Mouse (Mus musculus) liver, postnatal 0 days (tissue): ENCODE data around the gene Gcdh.

Experiments
- CTCF ChIP-seq: sonication (generic); IDR thresholded peaks from 2 replicates; pipeline ENCODE4 v1.5.1; 2016; ENCODE audit warnings: antibody characterized with exemption, low read depth
- EP300 ChIP-seq: IDR thresholded peaks from 2 replicates; pipeline ENCODE4 v1.6.1; 2016; ENCODE audit warnings: antibody characterized with exemption, low read depth, mild to moderate bottlenecking

GRCm38 (mm10) chr8:84917781-84918180, 24.1 kb upstream of the Gcdh start:
- TF ChIP-seq CTCF (no peak), EP300 (no peak)
